Mouse (Mus musculus) small intestine, adult 2 months (tissue): ENCODE results near the gene Mllt10.

ENCODE experiments used
- CTCF ChIP-seq: fragments of 200-500 bp; IDR thresholded peaks from 2 replicates; pipeline ENCODE4 v1.5.1; 2012; ENCODE audit warnings: low read depth, mild to moderate bottlenecking, control low read depth, inconsistent platforms, low read length, moderate library complexity, mixed read lengths; ENCODE audit not compliant: insufficient replicate concordance, insufficient read length; ENCODE audit errors: extremely low read depth
- POLR2A ChIP-seq: fragments of 200-500 bp; IDR thresholded peaks from 2 replicates; pipeline ENCODE4 v1.6.1; 2012; ENCODE audit warnings: low read depth, mild to moderate bottlenecking, control low read depth, inconsistent platforms, low read length, moderate library complexity

- TF ChIP-seq POLR2A, result no peak
- TF ChIP-seq CTCF, result no peak
These were observed 126.6 kb downstream of the Mllt10 start for GRCm38 (mm10) chr2:18181631-18182030.
